Mouse (Mus musculus) embryo, embryonic 9.5 days (tissue): ENCODE measurements around the gene Xylt1.

Source experiments
- DNase-seq: peaks from one replicate; pipeline ENCODE4 v3.0.0-alpha.2; 2017; ENCODE audit errors: extremely low spot score

Xylt1 gene

DNA sequence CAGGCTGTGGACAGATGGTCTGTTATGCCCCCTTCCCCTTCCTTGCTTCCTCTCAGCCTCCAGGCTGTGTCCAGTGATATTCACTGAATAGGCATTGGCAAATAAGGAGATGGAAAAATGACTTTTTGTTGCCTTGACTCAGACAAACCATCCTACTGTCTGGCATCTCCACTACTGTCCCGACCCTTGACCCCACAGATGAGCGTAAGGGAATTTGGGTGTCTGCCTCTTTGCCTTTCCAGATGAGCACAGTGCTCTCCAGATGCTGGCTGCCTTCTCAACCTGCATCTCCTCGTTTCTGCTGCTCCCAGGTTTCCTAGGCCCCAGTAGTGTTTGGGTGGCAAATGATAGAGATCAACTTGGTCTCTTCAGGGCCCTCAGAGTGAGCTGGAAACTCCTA is 54.3 kb downstream of the Xylt1 start:
- DNase-seq, result no peak

DNA sequence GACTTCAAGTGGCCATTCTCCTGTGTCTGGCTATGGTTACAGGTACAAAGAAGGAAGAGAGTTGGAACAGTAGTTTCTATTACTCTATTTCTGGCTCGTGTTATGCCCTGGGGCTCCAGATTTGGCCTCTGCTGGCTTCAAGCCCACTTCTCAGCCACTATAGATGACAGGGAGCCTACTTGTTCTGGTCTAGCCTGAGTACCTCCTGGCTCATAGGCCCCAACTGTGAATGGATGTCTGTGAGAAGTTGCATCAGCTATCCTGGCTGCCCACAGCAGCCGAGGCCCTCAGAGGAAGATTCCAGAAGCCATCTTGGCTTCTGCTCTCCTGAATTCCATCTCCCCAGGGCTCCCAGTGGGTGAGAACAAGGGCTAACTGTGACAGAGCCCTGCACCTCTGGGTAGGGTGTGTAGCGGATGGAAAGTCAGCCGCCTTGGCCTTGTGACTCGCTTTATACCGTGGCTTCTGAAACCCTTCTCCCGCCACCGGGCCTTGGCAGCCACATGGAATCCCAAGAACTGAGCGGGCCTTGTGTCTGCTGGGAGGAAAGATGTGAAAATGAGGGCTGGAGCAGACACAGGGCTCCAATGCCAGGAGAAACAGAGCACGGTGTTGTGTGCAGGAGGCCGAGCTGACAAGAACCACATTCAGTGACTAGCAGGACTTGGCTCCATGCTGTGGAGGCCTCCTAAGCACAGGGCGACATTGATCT is 55.1 kb downstream of the Xylt1 start:
- no peak for DNase-seq

DNA sequence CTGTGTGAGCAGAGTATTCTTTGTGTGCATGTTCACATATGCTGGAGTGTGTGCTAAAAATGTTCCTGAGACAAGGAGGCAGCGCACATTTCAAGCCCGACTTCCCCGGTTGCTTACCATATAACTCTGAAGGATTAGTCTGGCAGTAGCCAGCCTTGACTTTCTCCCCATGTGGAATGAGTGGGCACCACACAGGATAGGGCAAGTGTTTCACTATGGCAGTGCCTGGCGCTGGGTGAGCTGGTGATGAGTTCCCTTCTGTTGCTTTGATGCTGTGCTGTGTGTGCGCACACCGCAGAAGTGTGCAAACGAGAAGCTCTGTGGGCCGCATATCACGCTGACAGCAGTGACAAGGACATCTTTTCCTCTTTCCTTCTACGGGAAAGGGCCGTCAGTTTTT is 56.1 kb downstream of the Xylt1 start:
- DNase-seq, result no peak

DNA sequence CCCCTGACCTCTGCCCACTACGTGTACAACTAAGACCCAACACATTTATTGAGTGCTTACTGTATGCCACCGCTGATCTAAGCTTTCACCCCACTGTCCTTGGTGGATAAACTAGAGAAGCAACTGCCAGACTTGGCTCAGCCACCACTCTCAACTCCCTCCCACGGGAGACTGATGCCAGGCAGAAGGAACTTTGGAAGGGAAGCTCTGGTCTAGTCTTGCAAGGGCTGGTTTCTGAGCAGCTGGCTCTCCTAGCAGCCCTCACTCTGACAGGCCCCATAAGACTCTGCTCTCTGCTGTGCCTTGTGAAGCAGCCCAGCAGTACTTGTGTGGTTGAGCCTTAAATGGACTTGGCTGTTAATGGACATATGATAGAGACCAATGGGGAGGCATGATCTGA is 60.2 kb downstream of the Xylt1 start:
- no peak for DNase-seq

DNA sequence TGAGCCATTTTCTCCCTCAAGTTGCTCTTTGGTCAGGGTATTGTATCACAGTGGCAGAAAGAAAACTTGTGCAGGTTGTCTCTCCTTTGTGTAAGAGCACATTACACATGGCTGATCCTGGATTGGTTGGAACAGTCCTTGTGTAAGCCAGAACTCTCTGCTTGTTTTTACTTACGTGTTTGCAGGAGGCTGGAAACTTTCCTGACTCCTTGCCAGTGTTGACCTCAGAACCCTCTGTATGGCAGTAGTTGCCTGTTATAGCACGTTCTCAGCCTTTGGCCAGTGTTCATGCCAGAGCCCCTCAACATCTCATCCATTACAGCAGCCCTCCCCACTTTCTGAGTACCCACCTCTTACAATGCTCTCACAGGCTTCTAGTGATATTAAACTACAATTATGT is 61.9 kb downstream of the Xylt1 start:
- no peak for DNase-seq

DNA sequence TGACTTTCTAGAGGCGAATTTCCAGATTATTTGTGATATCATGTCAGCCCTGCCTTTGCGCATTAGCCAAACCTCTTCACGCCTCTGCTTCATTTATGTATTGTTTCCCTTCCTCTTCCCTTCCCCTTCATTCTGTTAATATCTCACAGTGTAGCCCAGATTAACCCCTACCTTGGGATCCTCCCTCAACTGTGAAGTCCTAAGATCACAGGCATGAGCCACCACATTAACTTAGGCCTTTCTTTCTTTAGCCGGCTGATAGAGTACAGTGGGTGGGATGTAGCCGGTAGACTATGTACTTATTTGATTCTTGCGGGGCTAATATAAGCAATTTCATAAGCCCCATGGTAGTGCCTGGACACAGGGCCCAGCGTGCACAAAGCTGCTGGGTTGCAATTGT is 62.4 kb downstream of the Xylt1 start:
- DNase-seq, result no peak

DNA sequence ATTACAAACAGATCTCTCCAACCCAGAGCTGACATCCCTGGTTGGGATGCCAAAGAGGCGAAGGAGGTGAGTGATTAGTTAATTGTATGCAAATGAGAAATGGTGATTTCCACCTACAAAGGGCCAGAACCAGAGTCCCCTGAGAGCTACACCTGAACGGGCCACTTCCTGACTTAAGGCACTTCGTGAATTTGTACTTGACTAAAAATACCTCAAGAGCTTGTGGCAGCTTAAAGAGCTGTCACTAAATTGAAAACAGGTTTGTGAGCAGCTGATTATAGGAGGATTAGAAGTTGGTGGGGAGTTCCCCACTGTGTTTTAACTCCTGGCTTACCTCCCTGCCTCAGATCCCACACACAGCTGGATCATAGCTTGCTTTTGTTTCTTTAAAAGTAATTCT is 64.7 kb downstream of the Xylt1 start:
- no peak for DNase-seq

DNA sequence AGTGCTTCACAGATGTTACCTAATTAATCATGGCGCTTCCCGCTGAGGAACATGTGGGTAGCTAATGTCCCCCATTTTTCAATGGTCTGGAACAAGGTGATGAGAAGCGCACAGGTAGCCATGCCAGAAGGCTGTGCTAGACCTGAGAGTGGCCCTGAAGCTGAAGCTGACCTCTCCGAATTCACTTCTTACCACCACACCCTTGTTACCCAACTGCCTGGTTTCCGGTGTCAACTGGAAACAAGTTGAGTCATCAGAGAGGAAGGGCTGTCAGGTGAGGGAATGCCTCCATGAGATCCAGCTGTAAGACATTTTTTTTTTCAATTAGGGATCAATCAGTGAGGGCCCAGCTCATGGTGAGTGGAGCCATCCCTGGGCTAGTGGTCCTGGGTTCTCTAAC is 68.8 kb downstream of the Xylt1 start:
- no peak for DNase-seq

DNA sequence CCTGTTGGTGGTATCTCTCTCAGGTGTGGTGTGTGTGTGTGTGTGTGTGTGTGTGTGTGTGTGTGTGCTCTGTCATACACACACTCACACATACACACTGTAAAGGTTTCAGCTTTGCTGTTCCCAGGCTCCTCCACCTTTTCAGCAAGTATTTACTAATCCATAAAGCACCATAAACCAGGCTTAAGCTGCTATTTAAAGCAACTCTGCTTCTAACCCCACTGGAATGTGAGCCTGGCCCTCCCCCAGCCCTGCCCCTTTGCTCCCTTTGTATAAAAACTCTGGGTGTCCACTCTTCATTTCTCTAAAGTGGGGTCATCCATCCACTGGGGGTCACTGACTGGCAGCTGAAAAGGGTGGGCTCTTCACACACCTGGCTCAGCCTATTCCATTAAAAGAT is 70.4 kb downstream of the Xylt1 start:
- no peak for DNase-seq

DNA sequence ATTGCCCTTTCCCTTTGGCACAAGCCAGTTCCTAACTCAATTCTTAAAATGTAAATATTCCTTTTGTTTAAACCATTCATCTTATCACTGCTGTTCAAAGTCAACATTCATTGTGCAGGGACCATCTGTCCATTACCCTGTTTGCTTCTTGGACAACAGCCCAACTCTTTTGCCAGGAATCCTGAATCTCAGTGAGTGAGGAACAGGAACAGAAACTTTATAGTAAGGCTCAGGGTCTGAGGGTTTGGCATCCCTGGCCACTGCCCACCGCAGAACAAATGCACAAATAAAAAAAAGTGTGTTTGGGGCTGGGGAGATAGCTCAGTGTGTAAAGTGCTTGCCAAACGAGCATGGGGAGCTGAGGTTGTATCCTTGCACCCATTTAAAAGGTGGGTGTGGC is 71.5 kb downstream of the Xylt1 start:
- no peak for DNase-seq

DNA sequence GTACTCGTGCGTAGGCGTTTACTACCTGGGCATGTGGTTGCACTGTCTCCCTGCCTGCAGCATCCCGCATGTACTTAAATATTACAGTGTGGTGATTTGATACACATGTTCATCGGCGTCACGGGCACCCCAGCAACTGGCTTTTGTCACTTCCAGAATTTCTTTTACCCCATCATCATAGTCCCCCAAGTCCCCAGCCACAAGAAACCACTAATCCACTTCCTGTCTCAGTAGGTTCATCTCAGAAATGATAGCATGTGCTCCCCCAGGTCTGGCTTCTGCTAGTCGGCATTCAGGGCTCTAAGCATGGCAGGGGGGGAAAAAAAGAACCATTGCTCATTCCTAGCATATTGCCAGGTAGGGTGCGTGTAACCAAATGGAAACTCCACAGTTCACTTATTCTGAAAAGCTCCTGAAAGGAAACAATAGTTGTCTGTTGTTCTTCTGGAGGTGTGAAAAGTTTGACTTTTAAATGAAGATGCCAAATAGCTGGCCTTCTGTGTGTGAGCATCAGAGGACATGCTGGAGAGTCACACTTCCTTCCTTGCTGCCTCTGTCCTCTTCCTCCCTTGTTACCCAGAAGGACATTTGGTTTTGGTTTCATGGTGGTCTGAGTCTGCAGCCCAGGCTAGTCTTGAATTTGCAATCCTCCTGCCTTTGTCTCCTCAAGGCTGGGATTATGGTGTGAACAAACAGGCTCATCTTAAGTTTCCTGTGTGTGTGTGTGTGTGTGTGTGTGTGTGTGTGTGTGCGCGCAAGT is 74.2 kb downstream of the Xylt1 start:
- no peak for DNase-seq

DNA sequence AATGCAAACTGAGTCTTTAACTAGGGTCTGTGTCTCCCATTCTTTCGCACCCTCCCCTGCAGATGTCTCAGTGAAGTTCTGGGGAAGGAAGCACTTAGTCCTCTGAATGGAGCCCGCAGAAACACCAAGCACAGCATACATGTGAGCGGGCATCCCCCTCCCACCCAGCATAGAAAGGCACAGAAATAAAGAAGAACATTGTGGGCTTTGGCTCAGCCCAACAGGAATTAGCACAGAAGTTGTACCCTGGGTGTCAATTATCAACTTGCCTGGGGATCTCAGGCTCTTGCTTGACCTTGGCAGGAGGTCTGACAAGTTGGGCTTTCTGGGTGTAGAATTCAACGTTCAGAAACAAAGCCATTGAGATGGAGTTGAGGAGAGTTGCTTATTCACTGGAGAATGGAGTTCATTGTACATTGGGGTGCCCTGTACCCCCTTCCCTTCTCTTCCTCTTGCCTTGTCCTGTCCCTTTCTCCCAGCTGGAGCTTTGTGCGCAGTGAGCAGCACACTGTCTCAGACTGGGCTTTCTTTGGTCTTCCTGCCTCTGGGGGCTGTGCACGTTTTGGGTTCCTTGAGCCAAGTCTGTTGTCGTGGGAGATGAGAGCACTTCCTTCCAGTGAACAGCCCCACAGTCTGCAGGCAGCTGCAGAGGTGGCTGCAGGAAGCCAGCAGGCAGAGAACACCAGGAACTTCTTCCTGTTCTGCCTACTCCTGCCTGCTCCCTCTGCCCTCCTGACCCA is 81.6 kb downstream of the Xylt1 start:
- no peak for DNase-seq

DNA sequence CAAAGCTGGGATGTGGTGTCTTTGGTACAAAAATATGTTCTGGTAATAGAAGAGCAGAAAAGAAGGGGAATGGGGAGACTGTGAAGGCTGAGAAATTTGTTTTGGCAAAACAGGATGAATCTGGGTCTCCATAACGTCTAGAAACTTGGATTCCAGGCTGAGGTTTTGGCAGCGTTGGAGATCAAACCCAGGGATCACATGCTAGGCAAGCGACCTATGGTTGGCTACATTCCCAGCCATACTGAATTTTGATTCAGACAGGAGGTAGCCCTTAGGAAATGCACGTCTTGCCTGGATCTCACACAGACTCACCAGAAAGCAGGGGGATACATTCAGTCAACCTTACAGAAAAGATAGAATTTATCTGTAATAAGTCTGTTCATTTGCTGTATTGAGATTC is 84.2 kb downstream of the Xylt1 start:
- DNase-seq, result no peak

DNA sequence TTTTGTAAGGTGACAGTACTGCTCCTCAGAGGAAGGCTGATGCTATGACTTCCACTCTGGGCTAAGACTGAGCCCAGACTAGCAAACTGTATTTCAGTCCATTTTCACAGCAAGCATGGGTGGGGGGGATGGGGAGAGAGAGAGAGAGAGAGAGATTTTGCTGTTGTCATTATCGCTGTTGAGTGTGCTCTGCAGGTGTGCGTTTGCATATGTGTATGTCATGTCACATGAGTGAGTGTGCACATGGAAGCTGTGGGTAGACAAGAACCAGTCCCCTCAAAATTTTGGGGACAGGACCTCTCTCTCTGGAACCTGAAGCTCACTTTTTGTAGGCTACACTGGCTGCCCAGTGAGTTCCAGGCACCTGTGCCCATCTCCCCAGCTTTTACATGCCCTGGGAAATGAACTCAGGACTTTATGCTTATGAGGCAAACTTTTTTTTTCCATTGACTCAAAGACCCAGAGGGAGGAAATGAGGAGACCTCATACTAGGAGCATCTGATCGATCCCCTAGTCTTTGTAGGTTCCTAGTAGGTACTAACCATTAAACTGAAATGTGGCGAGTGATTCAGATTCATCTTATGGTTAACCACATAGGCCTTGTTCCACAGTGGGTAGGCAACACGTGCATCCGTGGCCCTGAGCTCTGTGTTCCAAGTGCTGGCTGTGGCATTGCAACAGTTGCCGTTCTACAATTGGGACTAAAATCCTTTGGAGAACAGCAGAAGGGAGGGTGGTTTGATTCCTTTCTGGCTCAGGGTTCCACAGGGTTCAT is 85.4 kb downstream of the Xylt1 start:
- DNase-seq, result no peak

DNA sequence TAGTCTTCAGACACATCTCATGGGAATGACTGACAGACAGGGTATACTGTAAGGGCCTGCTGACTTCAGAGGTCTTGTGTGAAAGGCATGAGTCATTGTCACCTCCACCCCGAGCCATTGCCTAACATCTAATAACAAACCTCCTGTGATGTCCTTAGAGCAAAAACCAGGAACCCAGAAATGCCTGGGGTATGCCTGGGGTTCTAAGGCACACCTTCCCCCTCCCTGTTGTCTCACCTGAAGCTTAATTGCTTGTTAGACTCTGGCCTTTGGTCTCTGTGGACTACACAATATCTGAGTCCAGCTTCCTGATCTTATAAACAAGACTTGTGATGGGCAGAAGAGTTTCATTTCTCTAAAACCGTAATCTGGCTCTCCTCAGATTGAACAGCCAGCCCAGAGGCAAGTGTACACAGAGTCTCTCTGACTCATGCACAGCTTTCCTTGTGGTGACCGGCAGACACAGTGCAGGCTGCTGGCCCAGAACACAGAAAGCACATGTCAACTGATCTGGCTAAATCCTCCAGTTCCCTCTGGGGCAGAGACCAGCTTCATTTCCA is 89.5 kb downstream of the Xylt1 start:
- DNase-seq, result no peak

DNA sequence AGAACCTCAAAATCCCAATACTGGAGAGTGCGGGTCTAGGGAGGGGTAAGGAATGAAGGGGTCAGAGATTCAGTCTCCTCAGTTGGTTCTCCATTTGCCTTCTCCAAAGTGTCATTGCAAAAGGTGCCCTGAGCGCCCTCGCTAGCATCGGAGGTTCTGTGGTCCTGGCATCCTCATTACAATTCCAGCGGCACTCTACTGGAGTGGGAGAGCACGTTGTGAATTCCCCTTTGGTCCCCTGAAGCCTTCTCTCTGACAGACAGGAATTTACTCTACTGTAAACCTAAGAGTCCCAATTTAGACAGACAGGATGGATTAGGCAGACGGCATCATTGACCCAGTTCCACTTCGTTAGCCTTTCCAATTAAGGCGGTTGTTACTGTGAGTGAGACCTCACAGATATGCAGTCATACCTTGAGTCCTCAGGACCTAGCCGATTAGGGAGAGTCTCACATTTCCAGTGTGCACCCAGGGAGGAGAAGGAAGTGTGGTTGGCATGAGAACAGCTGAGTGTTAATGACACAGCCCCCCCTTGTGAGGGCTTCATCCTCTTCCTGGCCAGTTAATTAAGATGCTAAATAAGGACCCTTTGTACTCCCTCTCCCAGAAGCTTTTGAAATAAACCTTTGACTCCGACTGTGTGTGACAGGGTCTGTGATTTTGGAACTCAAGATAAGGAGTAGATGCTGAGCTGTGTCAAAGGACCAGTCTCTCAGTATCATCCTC is 91.4 kb downstream of the Xylt1 start:
- no peak for DNase-seq

DNA sequence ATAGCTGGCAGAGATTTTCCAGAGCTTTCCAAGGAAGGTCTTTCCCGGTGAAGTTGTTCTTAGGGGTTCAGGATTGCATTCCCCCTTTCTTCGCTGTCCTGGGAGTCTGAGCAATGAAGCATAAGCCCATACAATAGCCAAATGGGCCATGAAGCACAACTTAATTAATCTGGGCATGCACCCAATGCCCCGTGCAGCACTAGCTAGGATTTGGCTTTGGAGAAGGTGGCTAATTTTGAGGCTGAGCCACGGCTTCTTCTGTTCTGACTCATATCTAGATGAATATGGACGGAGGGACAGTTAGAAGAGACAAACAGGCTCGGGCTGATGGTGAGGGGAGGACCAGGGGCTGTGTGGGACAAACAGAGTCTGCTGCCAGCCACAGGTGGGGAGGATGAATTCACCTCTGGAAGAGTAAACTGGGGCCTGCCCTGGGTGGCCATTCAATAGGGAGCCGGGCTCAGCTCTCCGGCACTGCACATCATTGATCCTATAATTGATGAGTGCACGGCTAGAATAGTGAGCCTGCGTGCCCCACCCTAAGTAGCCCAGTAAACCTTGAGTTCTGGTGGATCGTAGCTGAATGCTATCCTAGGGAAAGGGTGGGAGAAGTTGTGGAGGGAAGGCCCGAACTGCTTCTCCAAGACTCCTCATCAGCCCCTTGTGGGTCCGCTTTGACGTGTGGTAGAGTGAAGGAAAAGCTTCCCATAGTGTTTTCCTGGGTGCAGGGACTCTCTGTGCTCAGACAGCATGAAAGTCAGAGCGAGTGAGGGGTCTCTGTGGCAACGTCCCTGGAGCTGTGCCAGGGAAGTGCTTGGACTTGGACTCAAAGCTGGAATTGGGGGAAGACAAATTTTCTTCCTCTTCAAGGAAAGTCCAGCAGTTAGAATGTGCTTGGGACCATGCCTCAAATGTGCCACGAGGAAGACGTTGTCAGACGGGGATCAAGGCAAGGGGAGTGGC is 92.3 kb downstream of the Xylt1 start:
- peak; percentile 20 for DNase-seq

DNA sequence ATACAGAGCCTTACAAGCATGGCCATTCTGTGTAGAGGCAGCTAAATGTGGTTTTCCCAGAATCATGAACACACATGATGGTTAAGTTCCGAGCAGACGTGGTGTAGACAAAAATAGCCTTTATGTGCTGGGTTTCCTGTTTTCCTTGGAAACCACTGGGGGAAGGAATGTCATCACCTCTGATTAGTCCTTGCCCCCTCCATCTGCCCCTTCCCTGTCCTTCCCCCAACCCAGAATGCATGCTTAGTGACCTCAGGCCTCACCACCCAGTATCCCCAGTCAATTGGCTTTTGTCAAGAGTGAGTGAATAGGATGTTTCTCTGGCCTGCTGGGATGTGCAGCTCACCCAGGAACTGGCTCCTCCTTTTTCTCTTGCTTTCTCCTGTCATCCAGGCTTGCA is 93.5 kb downstream of the Xylt1 start:
- DNase-seq, result peak; percentile 66

DNA sequence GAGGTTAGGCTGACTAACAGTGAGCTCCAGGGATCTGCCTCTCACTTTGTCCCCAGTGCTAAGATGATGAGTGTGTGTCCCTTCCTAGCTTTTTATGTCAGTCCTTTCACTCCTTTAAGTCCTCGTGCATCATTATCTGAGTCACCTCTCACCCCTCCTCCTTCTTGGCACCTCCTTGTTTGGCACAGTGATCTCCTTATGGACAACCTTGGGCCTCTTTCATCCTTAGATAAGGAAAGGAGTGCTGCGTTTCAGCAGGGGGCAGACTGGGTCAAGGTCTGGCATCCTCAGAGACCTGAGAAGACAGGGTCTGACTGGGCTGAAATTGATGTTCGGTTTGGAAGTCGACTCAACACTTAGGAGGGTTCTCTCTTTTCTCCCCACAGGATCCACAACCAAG is 94.3 kb downstream of the Xylt1 start:
- no peak for DNase-seq

DNA sequence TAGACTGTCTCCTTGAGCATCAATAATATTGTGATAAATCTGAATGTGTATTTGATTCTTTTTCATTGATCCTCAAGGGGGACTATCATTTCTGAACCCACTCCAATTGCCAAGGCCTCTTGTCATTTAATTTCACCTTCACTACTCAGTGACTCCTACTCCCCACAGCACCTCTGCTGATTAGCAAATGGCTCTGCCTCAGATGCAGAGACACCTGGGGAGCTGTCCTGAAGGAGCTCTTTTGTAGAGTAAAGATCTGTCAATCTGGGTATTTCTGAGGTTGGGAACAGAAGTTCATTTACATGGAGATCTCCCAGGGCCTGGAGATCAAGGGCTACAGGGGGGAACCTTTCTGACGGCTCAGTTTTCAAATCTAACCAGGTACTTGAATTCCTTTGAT is 98.2 kb downstream of the Xylt1 start:
- no peak for DNase-seq
